Mouse (Mus musculus) MEL (cell line): Measurements from ENCODE around the gene Ttc9.

ENCODE experiments used
- CTCF ChIP-seq, 3 experiments: IDR thresholded peaks in 2 of 3; conservative IDR thresholded peaks in 1 of 3; 2 replicates each; pipeline ENCODE4 v1.5.1; 2011 to 2012; ENCODE audit warnings: low read length in 3 of 3, low read depth in 2 of 3, mild to moderate bottlenecking in 2 of 3, improper control_type of control experiment in 1 of 3, inconsistent platforms in 1 of 3, mixed read lengths in 1 of 3, moderate library complexity in 1 of 3; ENCODE audit not compliant: control insufficient read depth in 1 of 3, insufficient read depth in 1 of 3, poor library complexity in 1 of 3, severe bottlenecking in 1 of 3
- JUND ChIP-seq: IDR thresholded peaks from 2 replicates; pipeline ENCODE4 v1.6.1; 2011; ENCODE audit warnings: low read depth, mild to moderate bottlenecking, improper control_type of control experiment, low read length
- POLR2A ChIP-seq, 2 experiments: IDR thresholded peaks; 2 replicates each; pipeline ENCODE4 v1.6.1; 2011 to 2012; ENCODE audit warnings: low read length in 2 of 2, mild to moderate bottlenecking in 2 of 2, control low read depth in 1 of 2, improper control_type of control experiment in 1 of 2, low read depth in 1 of 2, moderate library complexity in 1 of 2; ENCODE audit not compliant: control insufficient read depth in 1 of 2, insufficient read depth in 1 of 2, poor library complexity in 1 of 2
- RAD21 ChIP-seq: IDR thresholded peaks from 2 replicates; pipeline ENCODE4 v1.6.1; 2011; ENCODE audit warnings: mild to moderate bottlenecking, low read depth, low read length, improper control_type of control experiment
- ZNF384 ChIP-seq: IDR thresholded peaks from 2 replicates; pipeline ENCODE4 v1.6.1; 2012; ENCODE audit warnings: low read depth, mild to moderate bottlenecking, inconsistent platforms, low read length, improper control_type of control experiment

DNA sequence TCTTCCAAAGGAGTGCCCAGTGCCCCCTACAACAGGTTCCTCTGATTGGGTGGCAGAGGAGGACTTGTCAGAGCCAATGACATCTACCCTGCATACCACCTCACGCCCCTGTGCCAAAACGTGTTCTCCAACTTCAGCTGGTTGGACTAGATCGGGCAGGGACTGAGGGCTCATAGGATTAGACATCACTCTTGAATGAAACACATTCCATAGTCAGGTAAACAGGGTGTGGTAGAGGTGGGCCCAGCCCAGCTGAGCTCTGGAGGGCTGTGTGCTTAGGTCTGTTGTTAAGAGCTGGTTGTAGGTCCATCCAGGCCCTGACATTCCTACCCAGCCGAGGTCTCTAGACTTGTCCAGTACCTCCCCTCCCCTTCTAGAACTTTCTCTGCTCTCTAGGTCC, 81.6 kb downstream of the Ttc9 start:
- TF ChIP-seq RAD21, result no peak
- no peak for TF ChIP-seq POLR2A (IDR thresholded peaks at IDR 0.05; ENCODE audit: control insufficient read depth in 1 of 2, insufficient read depth in 1 of 2, low read depth in 1 of 2, low read length in 2 of 2, poor library complexity in 1 of 2)
- no peak for TF ChIP-seq ZNF384
- TF ChIP-seq CTCF (IDR thresholded peaks at IDR 0.05 in 2 of 3, conservative IDR thresholded peaks at IDR 0.05 in 1 of 3; ENCODE audit: control insufficient read depth in 1 of 3, insufficient read depth in 1 of 3, low read depth in 2 of 3, low read length in 3 of 3, poor library complexity in 1 of 3, severe bottlenecking in 1 of 3), result no peak
- no peak for TF ChIP-seq JUND
